Comparison of ENCODE assay signal across 10 mouse cellular contexts in genomic region chr12:99380124-99380523, GRCm38 (mm10).
"Had no signal": no experiment of that assay in that cellular context is flagged by ENCODE, and none has a peak within 500 bp of the region (broad histone marks: within the 10 kb centered on the region; RNA-seq: fewer than 3 reads in every experiment).

No protein-coding gene starts in this region.

- H3K4me3 ChIP-seq: limb, embryonic 12.5 days; liver, embryonic 13.5 days; midbrain, embryonic 13.5 days had no signal

- H3K9ac ChIP-seq: limb, embryonic 12.5 days; liver, embryonic 13.5 days; midbrain, embryonic 13.5 days had no signal

- H3K9me3 ChIP-seq: limb, embryonic 12.5 days; liver, embryonic 13.5 days; midbrain, embryonic 13.5 days had no signal

- H3K27me3 ChIP-seq: limb, embryonic 12.5 days; liver, embryonic 13.5 days; midbrain, embryonic 13.5 days had no signal

- ATAC-seq: lung, postnatal 0 days; midbrain, embryonic 13.5 days had no signal

- DNase-seq: kidney, adult 2 months; kidney, postnatal 25 days; liver; liver, embryonic 13.5 days; lung, adult 2 months; lung, postnatal 36 days; right cerebral cortex, postnatal 4 days had no signal

- H3K27ac ChIP-seq: limb, embryonic 12.5 days; liver, embryonic 13.5 days; midbrain, embryonic 13.5 days had no signal

- H3K4me2 ChIP-seq: limb, embryonic 12.5 days; liver, embryonic 13.5 days; midbrain, embryonic 13.5 days had no signal
